Mouse (Mus musculus) liver, postnatal 0 days (tissue): ENCODE data around the gene Olfr750. TPM values are rescaled to one million over a fixed set of nuclear protein-coding genes. Genes with fewer than 3 reads are reported as not detected.

Experiments
- ATAC-seq: fragments of 200-750 bp; cut with Nextera tagmentation; 2 replicates; pipeline ENCODE4 v1.8.0; 2017; ENCODE audit warnings: mild to moderate bottlenecking, moderate library complexity
- DNase-seq: peaks from one replicate; pipeline ENCODE4 v3.0.0-alpha.2; 2016
- H3K27ac ChIP-seq: fragments of 300-500 bp; sonication (generic); 2 replicates; pipeline ENCODE4 v1.5.1; 2014; ENCODE audit warnings: antibody characterized with exemption, moderate library complexity, mild to moderate bottlenecking, low read depth
- H3K27me3 ChIP-seq: fragments of 300-500 bp; sonication (generic); 2 replicates; pipeline ENCODE4 v1.6.1; 2014; ENCODE audit warnings: low read length, control low read depth, mixed read lengths; ENCODE audit not compliant: insufficient read depth
- H3K36me3 ChIP-seq: fragments of 300-500 bp; sonication (generic); replicated peaks from 2 replicates; pipeline ENCODE4 v1.6.1; 2014; ENCODE audit warnings: mild to moderate bottlenecking, control low read depth, low read length, moderate library complexity, mixed read lengths; ENCODE audit not compliant: insufficient read depth
- H3K4me1 ChIP-seq: fragments of 300-500 bp; sonication (generic); 2 replicates; pipeline ENCODE4 v1.6.1; 2014; ENCODE audit warnings: antibody characterized with exemption, mild to moderate bottlenecking, control low read depth; ENCODE audit not compliant: insufficient read depth
- H3K4me2 ChIP-seq: fragments of 300-500 bp; sonication (generic); 2 replicates; pipeline ENCODE4 v1.6.1; 2014; ENCODE audit warnings: low read depth, mild to moderate bottlenecking, low read length, moderate library complexity, mixed read lengths
- H3K4me3 ChIP-seq: fragments of 300-500 bp; sonication (generic); 2 replicates; pipeline ENCODE4 v1.5.1; 2014; ENCODE audit warnings: low read depth, low read length
- H3K9ac ChIP-seq: fragments of 300-500 bp; sonication (generic); replicated peaks from 2 replicates; pipeline ENCODE4 v1.6.1; 2014; ENCODE audit warnings: mild to moderate bottlenecking, moderate library complexity
- H3K9me3 ChIP-seq: fragments of 300-500 bp; sonication (generic); 2 replicates; pipeline ENCODE4 v1.6.1; 2016; ENCODE audit warnings: mild to moderate bottlenecking, control low read depth, low read length, mixed read lengths
- CTCF ChIP-seq: sonication (generic); IDR thresholded peaks from 2 replicates; pipeline ENCODE4 v1.5.1; 2016; ENCODE audit warnings: antibody characterized with exemption, low read depth
- EP300 ChIP-seq: IDR thresholded peaks from 2 replicates; pipeline ENCODE4 v1.6.1; 2016; ENCODE audit warnings: antibody characterized with exemption, low read depth, mild to moderate bottlenecking
- WGBS: fragments of 180-500 bp; shearing (Covaris S2); extraction: QIAGEN DNeasy Blood & Tissue Kit; methylation state at CpG from one replicate; pipeline ENCODE4 v1.1.7; 2014; ENCODE audit not compliant: insufficient replicate concordance; 5-methylcytosine and 5-hydroxymethylcytosine counted together
- polyA plus RNA-seq: library from polyadenylated mRNA; unstranded; fragments of >200 nt; fragmentation: Nextera tagmentation; extraction: Ambion mirVana; gene quantifications from 2 replicates; pipeline ENCODE4 v1.2.1, GENCODE M21; 2015

The Olfr750 gene
- polyA plus RNA-seq, 1 experiment from 2014 or later = not detected

DNA sequence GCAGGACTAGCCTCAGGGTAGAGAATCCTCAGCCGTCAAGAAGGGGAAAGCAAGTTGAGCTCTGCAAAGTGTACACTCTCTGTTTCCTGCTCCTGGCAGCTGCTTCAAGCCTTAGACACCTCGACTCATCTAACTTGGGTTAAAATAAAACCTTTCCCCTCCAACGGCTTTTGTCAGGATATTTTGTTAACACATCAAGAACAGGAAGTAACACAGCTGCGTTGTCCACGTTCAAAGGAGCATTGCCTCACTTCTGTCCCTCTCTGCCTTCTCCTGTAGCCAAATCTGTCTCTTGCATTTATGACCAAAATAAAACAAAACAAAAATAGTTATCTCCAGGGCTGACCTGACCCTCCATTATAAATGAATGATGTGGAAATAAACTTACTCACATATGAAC lies 26.4 kb downstream of the Olfr750 start:
- no peaks in the 10 kb centered on the region for H3K27me3 ChIP-seq
- peaks cover 2% of the 10 kb centered on the region; the same call in 1 of the 2 replicates for H3K4me1 ChIP-seq
- no peak overlapping the region for H3K4me3 ChIP-seq
- WGBS = 18% methylated on average over 5 of the region's 5 CpGs
- DNase-seq = no peak
- no peak overlapping the region for H3K4me2 ChIP-seq
- no peak for TF ChIP-seq CTCF
- no peak for TF ChIP-seq EP300
- no peaks in the 10 kb centered on the region for H3K36me3 ChIP-seq
- H3K27ac ChIP-seq = no peak overlapping the region
- no peak for ATAC-seq
- H3K9ac ChIP-seq = no peak overlapping the region
- no peaks in the 10 kb centered on the region for H3K9me3 ChIP-seq

DNA sequence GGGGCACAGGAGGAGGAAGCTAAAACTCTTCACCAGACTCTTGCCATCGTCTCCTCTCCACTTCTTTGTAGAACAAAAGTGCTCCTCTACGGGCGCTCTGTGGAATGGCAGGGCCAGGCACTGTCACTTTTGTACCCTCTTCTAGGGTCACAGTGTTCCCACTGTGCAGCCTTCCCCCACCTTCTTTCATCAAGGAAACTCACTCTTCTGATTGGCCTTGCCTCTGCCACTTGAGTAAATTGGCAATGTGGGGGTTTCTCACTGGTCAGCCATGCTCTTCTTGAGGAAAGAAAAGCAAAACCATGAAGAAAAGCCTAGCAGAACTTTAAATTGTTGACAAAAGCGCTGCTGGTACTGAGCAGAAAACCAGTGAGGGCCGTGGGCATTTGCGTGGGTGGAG lies 32.5 kb downstream of the Olfr750 start, which contains the start of gene Rnase9:
TSS of gene Rnase9 (minus strand) at position 101 of the 400 bp plus-strand sequence.
- no peaks in the 10 kb centered on the region for H3K27me3 ChIP-seq
- ATAC-seq = no peak

DNA sequence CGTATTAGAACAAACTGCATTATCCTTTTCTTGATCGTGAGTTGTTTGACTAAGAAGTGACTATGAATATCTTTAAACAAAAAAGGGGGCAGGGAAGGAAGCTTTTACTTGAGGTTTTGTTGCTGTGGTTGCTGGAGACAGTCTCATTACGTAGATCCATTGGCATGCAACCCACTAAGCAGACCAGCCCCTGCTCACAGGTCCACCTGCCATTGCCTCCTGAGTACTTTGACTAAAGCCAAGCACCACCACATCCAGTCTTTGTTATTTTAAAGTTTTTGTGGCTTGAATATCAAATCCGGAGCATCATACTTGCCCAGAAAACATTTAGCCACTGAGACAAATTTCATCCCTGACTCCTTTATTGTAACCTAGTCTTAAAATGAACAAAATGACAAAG lies 38.0 kb downstream of the Olfr750 start:
- WGBS = 79% methylated on average over 4 of the region's 4 CpGs
- DNase-seq = no peak

More for the DNA sequence above, 32.5 kb downstream of the Olfr750 start, which contains the start of gene Rnase9:
- Histone ChIP-seq H3K4me3 (no peak within 1 kb of the TSS), H3K36me3 (no peaks in the 10 kb centered on the region), H3K9me3 (no peaks in the 10 kb centered on the region), H3K9ac (no peak within 1 kb of the TSS), H3K4me2 (no peak within 1 kb of the TSS), H3K4me1 (no peaks in the 10 kb centered on the region), H3K27ac (no peak within 1 kb of the TSS)
- no peak for TF ChIP-seq EP300
- no peak for TF ChIP-seq CTCF
- 73% methylated on average over 6 of the region's 6 CpGs for WGBS
- no peak for DNase-seq

DNA sequence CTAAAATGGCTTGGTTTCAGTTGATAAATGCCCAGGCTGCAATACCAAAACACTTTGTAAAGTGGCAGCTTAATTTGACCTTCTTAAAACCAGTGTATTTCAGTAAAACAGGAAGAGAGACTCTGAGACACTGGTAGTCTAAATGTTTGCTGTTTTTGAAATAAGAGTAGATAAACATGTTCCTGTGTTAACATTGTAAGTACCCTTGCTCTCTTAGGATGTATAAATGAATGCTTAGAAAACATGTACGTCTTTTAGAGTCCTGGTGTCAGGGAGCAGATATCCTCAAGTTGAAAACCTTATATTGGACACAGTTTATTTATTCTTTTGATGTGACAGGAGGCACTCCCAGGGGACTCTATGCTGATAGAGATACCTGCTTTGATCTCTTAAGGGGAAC lies 39.0 kb downstream of the Olfr750 start:
- ATAC-seq (no peak), DNase-seq (no peak)
- no peak overlapping the region for H3K9ac ChIP-seq
- H3K36me3 ChIP-seq = no peaks in the 10 kb centered on the region
- H3K9me3 ChIP-seq = no peaks in the 10 kb centered on the region
- H3K27ac ChIP-seq = no peak overlapping the region
- no peak for TF ChIP-seq CTCF
- no peak for TF ChIP-seq EP300
- 61% methylated on average over 1 of the region's 1 CpGs for WGBS
- H3K4me2 ChIP-seq = no peak overlapping the region
- H3K27me3 ChIP-seq = no peaks in the 10 kb centered on the region
- no peaks in the 10 kb centered on the region for H3K4me1 ChIP-seq
- no peak overlapping the region for H3K4me3 ChIP-seq

More for the DNA sequence above, 38.0 kb downstream of the Olfr750 start:
- Histone ChIP-seq H3K4me3 (no peak overlapping the region), H3K27ac (no peak overlapping the region), H3K4me1 (no peaks in the 10 kb centered on the region), H3K4me2 (no peak overlapping the region), H3K9ac (no peak overlapping the region), H3K9me3 (no peaks in the 10 kb centered on the region), H3K27me3 (no peaks in the 10 kb centered on the region), H3K36me3 (no peaks in the 10 kb centered on the region)
- no peak for ATAC-seq
- TF ChIP-seq EP300 (no peak), CTCF (no peak)

DNA sequence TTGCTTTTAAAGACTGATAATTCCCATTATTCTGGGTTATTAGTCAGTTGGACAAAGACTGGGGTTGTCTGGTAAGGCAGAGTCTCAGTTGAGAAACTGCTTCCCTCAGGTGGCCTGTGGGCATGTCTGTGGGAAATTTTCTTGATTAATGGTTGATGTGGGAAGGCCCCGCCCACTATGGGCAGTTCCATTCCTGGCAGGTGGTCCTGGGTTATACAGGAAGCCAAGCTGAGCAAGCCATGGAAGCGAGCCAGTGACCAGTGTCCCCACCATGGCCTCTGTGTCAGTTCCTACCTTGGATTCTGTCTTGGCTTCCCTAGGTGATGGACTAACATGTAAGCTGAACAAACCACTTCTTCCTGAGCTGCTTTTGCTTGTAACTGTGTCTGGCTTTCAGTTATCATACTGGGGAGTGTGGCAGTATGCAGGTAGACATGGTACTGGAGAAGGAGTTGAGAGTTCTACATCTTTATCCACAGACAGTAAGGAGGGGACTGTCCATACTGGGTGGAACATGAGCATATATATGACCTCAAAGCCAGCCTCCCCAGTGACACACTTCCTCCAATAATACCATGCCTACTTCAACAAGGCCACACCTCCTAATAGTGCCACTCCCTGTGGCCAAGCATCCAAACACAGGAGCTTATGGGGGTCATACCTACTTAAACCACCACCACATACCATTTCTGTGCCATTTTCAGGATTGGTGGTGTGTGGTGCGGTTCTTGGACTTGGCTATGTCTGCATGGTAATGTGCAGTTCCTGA lies 46.7 kb downstream of the Olfr750 start:
- H3K4me3 ChIP-seq = no peak overlapping the region
- WGBS = 67% methylated on average over 3 of the region's 3 CpGs
- no peak for ATAC-seq
- no peaks in the 10 kb centered on the region for H3K36me3 ChIP-seq
- no peak for TF ChIP-seq CTCF
- H3K4me1 ChIP-seq = no peaks in the 10 kb centered on the region
- H3K27ac ChIP-seq = no peak overlapping the region
- H3K4me2 ChIP-seq = no peak overlapping the region
- no peaks in the 10 kb centered on the region for H3K9me3 ChIP-seq
- H3K27me3 ChIP-seq = no peaks in the 10 kb centered on the region
- DNase-seq = no peak
- no peak overlapping the region for H3K9ac ChIP-seq

DNA sequence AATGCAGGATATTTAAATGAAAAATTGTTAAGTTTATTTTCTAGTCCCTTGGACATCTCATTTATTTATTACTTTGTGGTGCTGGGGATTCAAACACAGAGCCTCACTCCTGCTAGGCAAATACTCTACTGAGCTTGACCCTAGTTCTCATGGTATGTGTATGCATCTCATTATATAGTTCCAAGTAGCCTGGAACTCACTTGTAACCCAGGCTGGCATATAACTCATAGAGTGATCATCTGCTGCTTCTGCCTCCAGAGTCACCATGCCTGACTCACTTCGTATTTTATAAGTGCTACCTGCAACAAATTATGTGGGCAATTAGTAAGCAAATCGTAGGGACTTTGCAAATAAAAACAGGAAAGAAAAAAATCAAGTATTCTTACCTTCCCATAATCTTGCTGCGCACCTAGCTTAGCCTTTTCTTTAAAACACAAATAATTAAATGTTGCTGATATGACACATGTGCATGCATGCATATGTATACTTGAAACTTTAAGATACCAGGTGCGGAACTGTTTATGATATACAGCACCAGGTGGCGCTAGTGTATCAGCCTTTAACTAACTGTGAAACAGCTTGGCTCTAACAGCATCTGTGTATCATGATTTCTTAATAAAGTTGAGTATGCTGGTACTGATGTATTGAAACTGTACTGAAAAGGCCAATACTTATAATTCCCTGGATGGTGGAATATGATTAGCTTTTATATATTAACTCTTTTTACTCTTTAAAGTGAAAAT lies 47.7 kb downstream of the Olfr750 start:
- WGBS = 33% methylated on average over 5 of the region's 5 CpGs
- DNase-seq = peak; percentile 73
- no peak overlapping the region for H3K27ac ChIP-seq
- ATAC-seq = peak; percentile 63
- H3K9me3 ChIP-seq = no peaks in the 10 kb centered on the region
- no peak overlapping the region for H3K9ac ChIP-seq
- no peak overlapping the region for H3K4me3 ChIP-seq
- H3K27me3 ChIP-seq = no peaks in the 10 kb centered on the region
- no peaks in the 10 kb centered on the region for H3K4me1 ChIP-seq
- H3K36me3 ChIP-seq = no peaks in the 10 kb centered on the region
- no peak overlapping the region for H3K4me2 ChIP-seq
- peak; percentile 95 for TF ChIP-seq CTCF
- no peak for TF ChIP-seq EP300
